Mouse (Mus musculus) ES-CJ7 (cell line): ENCODE results near the gene Frmd4a.

Source experiments
- DNase-seq: peaks from one replicate; pipeline ENCODE4 v3.0.0; 2011; ENCODE audit warnings: low read depth, low spot score

Gene Frmd4a

DNA sequence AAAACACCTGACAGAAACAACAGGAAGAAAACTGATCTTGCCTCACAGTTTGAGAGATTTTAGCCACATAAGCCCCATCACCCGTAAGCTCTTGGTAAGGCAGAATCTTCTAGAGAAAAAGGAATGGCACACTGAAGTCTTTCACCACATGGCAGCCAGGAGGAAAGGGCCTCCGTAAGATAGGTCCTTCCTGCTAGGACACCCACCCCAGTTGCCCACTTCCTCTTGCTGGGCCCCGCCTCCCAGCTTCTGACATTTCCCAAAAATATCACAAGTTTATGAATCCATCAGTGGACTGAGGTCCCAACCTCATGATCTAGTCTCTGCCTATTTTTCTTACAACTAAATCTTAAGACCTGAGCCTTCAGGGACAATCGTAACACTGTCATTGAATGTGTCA lies 373.6 kb downstream of the Frmd4a start:
- no peak for DNase-seq

DNA sequence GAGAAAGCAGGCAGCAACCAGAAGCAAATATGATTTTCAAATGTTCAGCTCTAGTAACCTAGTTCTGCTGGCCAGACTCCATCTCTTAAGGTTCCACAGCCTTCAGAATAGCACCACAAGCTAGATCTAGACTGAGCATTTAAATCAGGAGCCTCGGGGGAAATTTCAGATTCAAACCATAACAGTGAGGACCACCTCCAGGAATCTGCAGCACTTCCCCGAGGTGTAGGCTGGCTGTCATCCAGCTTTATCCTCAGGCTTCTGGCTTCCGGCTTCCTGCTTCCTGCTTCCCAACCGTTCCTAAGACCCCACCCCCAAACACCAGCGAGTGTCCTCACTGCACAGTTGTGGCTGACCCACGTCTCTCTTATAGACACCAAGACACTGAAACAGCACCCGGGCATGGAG lies 374.2 kb downstream of the Frmd4a start:
- DNase-seq = no peak

DNA sequence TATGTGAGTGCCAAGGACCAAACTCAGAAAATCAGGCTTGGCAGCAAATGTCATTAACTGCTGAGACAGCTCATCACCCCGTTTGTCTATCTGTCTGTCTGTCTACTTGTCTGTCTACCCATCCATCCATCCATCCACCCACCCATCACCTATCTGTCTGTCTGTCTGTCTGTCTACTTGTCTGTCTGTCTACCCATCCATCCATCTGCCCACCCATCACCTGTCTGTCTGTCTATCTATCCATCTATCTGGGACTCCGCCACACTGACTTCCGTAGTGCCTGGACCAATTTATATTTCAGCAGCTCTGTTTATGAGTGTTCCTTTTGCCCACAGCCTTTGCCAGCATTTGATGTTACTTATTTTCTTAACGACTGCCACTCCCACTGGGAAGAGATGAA lies 375.5 kb downstream of the Frmd4a start:
- no peak for DNase-seq

DNA sequence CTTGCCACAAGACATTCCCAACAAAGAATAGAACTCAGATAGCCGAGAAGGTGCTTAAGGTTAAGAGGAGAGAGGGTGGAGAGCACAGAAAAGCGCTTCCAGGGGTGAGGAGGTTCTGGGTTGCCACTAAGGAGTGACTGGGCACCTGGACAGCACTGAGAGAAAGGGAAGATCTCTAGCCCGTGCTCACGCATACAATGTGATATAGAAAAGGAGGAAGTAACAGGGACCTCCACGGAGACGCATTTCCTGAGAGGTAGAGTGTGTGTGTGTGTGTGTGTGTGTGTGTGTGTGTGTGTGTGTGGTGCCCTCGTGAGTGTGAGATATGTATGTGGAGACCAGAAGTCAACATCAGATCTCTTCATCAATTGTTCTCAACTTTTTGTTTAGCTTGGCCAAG lies 377.1 kb downstream of the Frmd4a start:
- DNase-seq = no peak

DNA sequence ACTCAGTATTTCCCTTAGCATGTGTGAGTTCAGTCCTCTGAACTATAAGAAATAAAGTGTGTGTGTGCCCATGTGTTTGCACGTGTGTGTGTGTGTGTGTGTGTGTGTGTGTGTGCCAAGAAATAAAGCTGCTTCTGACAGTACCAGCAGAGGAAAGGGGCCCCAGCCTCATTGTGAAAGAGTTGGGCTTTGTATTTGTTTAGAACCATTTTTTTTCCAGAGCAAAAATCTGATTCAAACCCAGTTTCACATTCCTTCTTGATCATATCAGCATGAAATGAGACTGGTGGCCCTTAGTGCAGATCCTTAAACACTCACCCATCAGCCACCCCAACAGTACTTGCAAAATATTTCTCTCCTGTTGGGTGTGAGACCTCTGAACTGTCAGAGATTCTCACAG lies 382.2 kb downstream of the Frmd4a start:
- DNase-seq = no peak

DNA sequence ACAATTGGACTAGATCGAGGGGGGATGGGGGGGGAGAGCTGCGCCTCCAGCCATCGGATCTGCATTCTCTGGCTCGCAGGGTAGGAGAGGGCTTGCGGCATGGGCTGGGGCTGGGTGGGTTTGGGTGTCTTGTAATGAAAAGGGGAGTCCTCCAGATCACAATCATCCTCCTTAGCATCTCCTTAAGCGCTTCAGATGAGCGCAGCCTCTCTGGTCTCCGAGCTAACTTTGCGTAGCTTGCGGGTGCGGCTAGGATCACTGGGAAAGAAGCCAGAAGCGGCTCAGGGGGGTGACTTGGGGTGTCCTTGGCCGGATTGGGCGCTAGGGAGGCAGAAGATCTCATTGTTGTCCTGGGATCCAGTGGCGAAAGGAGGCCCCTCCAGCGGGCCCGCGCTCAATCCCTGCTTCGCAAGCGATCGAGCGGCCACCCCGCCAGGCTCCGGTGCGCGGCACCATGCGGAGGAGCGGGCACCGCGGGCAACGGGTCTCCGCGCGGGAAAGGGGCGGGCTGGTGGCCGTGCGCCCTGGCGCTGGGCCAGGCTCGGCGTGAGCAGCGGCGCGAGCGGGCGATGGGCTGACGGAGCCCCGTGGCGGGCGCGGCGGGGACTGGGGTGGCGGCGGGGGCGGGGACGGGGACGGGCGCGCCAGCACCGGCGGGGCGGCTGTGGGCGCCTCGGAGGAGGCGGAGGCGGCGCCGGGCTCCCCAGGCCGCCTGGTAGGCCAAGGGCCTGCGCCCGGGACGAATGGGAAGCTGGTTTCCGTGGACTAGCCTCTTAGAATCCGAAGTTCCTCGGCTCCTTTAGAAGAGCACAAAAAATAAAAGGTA lies 383.5 kb downstream of the Frmd4a start:
- DNase-seq = peak; percentile 32

DNA sequence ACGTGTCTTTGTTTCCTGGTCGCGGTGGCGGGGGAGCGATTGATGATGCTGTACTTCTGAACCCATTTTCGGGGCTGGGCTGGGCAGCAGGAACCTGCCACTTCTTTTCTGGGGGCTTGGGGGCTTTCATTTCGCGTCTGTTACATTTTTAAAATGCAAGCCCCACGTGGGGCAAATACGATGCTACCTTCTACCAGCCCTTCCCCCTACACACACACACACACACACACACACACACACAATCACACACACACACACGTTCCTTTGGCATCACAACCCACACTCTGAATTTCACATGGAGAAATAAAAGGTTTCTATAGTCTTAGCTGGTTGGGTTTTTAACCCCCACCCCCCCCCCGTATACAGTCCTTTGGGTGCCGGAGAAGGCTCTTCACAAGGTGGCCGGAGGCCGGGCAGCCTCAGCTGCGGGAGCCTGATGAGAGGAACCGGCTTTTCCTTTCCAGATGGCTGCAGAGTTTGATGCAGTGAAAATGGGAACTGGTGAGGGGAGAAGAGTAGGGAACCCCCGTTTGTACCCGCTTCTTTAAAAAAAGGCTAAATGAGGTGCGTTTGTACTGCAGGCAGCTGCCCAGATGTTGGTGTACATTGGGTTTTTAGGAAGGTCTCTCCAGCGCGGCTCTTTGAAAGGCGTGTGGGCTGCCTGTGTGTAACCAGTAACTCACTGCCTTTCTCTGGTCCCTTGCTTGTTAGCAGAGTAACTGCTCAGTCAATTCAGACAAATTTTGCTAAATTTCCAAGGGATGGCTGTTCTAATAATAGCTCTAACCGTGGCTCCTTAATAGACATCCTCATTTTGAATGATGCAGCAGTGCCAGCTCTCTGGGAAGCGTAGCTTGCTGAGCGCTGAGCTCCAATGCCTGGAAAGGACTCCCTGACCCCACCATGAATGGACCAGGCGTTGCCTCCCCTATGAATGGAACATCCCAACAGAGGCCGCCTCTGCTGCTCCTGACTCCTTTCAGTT lies 384.4 kb downstream of the Frmd4a start:
- DNase-seq = peak; percentile 12

DNA sequence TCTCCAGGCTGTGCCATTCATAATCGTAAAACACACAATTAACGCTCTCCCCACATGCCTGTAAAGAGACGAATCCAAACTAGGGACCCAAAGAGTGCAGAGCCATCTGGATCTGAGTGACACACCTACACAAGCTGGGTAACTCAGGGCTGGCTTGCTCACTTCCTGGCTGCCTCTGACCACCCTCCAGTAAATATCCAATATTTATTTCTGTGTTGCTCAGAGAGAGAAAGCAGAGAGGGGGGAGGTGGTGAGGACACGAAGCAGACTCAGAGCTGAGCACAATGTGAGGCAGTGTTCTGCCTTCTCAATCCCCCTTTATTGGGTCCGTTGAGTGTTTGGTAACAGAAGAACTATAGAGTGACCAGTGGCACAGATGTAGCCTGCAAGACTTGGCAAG lies 389.5 kb downstream of the Frmd4a start:
- no peak for DNase-seq

DNA sequence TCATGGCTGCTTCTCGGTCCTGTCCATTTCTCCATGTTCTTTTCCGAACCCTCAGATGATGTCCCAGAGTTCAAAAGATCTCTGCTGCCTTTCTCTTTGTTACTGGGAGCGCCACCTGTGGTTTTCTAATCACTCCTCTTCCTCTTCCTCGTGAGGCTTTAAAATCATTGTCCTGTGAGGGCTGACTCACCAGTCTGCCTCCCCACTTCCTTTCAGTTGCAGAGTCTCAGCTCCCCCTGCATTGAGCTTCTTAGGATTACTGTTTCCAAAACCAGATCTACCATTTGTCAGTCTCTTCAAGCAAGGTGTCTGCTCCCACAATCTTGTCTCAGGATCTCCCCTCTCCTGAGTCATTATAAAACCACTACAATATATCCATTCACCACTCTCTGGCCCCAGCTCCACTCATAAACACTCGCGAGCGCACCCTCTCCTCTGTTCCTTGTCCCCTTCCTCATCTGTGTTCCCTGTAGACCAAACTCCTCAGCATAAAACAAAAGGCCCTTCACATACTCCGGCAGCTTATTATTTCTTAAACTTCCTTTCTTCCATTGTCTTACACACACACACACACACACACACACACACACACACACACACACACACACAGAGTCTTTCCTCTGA lies 392.4 kb downstream of the Frmd4a start:
- no peak for DNase-seq

DNA sequence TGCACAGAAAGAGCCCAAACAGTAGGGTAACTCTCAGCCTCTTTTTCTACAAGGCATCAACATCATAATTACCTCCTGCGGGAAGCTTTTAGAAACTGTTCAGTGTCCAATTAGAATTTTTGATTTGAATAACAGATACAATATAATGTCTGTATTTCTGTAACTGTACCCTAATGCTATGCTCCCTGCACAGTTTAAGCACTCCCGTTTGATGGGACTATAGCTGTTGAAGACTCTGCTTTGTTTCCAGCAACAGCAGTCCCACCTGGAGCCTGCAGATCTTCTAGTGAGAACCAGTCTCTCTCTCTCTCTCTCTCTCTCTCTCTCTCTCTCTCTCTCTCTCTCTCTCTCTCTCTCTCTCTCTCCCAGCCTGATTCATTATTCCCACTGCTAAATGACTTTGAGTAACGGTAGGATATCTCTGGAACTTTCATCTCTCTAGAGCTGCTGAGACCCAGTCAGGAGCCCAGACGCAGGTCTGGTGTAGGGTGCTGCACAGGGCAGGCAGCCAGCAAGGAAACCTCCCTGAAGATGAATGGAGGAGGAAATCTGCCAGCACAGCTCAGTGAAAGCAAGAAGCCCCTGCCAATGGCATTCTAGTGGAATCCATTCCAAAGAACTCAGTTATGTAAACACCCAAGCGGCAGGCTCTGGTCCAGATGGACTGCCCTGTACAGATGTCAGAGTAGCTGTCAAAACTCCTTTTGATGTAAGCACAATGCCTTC lies 395.5 kb downstream of the Frmd4a start:
- DNase-seq = peak; percentile 34

DNA sequence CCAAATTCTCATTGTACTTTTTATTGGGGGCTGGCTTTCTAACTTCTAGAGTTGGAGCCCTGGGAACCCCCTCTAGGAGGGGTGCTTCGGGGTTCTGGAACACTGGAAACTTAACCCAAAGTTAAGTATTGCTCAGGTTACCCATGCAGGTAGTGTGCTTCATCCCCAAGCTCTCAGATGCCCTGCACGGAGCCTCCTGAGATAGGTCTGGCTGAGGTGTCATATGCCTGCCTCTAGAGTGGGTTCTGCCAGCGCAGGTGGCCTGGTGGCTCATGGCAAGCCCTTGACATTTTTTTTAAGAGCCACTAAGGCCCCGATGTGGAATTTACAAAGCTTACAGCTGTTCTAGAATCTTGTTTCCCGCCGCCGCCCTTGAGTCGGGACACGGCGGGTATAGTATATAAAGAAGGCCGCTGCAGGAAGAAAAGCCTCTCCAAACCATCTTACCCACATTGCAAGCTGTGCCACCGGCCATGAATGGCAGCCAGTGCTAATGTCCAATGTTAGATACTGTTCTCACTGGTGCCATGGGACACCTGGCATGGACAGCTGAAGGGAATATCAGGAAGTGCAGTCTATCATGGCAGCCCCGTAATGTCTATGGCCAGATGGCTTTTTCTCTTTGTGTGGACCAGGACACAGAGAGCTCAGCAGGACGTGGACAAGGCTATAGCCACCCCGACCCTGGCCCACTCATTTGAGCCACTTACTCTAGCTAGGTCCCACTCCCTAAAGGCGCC lies 396.2 kb downstream of the Frmd4a start:
- DNase-seq = no peak

DNA sequence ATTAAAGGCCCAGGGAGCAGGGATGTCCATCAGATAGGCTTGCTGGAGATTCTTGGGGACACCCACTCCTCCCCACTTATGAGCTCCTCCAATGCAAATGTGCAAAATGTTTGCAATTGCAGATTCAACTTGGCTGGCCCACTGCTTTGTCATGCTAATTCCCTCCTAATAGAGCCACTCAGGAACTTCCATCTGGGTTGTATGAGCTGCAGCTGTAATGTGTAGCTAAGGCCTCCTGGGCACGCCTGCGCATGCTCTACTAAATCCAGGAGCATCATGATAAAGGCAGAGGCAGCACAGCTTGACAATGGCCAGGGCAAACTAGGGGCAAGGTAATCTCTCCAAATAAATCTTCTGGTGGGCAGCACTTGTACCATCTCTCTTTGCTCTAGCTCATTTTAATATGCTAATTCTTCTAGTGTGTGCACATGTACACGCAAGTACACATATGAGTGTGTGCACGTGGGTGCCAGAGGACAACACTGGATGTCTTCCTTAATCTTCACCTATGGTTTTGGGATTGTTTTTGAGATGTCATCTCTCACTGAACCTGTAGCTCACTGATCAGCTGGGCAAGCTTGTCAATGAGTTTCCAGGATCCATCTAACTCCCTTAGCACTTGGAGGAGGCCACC lies 403.3 kb downstream of the Frmd4a start:
- peak; percentile 57 for DNase-seq

DNA sequence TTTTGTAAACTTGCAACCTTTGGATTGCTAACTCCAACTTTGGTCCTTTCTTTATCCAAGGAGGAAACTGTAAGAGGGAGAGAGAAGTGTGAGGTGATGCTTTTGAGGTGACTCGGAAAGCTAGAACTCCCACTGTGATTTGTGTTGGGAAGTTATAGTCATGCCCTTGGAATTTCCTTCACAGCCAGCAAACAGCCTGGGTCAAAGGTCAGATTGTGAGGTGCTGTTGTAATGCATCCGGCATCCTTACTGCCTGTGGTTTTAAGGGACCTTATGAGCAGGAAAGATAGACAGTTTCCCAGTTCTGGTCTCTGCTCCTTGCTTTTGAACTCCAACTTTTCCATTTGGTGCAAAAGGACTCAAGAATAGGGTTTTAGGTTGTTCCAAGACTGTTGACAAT lies 404.2 kb downstream of the Frmd4a start:
- peak; percentile 18 for DNase-seq

DNA sequence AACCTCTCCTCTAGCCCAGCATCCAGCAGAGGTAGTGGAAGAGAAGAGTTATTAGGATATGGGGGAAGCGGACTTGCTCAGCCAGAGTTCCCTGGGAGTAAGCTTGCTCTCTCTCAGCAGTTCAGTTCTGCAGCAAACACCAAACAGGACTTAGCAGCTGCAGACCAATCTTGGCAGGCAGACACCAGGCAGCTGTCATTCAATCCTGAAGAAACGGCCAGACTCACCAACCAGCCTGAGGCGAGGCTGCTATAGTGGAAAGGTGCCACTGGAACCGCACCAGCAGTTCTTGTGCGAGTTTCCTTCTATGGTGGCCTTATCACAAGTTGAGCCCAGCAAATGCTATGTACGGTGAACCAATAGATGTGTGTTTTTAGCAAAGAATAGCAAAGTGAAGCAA lies 406.4 kb downstream of the Frmd4a start:
- no peak for DNase-seq

DNA sequence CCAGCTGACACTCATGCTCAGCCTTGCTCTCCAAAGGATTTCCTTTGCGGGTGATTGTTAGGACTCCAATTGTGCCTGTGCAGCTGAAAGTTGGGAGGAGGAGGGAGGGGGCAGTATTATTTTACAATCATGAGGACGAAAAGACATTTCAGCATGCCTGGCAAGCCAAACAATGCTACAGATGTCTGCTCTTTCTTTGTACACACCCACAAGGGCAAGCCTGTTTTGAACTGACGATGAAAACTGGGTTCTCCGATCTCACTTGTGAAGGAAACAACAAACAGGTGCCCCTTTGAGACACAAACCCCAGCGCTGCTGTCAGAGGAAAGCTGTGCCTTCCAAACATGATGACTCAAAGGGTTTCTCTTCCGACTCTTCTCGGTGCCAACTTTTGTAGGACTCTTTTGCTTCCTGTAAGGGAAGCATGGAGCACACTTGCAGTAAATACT lies 410.9 kb downstream of the Frmd4a start:
- no peak for DNase-seq

DNA sequence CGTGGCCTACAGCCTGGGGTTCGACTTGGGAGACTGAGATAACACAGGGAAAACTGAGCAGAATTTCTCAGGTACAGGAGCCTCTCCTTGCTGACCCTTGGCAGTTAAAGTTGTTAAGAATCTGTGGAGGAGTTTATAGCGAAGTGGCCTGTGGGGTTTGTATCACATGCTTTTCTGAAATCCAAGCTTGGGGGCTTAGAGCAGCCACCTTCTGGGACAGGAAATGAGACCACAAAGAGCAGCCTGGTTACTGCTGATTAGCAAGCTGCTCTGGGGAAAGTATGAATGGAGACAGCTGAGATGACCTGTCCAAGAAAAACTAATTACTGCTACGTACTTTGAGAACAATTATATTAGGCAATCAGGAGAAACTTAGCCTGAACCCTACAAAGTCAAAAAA lies 415.6 kb downstream of the Frmd4a start:
- no peak for DNase-seq

DNA sequence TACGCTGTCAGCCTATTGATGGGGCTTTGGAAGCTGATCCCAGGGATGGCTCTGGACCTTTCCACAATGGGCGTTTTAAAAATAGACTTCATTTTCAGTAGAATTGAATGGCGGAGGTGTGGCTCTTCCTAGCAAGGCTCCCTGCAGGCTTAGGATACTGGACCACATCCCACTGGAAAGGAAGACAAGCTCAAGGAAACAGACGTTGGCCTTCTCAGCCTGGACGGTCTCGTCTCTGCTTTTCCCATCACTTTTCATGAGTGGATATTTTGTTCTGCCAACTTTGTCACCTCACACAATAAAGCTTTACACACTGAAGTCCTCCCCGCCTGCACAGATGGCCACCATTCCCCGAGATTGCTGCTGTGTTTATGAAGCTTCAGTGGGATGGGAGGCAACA lies 417.5 kb downstream of the Frmd4a start:
- no peak for DNase-seq

DNA sequence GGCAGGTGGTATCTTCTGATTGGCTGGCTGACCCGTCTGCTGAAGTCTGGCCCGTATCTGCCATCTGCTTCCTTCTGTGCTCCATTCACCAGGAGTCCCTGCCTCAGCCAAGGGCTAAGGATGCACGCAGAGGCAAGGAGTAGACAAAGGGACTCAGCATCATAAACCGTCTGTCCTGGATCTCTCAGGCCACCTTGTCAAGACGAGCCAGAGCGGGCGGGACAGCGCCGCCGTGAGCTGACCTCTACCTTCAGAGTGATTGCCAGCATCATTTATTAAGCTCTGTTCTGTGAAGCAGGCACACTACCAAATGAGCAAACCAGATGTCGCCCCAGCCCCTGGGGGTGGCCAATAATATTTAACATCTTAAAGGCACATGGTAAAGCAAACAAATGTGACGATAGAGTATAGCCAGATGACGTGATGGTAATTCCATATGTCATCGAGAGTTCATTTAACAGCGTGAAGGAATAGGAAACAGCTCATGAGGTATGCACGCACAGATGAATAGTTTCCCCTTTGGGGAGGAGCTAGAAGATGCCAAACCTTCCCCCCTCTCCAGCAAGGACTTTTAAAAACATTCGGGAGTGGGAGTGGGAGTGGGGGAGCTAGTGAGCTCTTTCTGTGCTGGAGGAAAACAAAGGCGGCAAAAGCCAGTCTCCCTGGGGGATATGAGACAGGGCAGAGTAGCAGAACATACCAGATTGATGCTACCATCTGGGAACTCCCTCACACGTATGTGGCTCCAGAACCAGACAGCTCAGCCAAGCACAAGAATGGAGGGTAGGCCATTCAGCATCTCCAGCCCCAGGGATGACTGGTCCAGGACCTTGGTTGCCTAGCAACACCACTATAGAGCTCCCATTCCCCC lies 419.1 kb downstream of the Frmd4a start:
- no peak for DNase-seq

DNA sequence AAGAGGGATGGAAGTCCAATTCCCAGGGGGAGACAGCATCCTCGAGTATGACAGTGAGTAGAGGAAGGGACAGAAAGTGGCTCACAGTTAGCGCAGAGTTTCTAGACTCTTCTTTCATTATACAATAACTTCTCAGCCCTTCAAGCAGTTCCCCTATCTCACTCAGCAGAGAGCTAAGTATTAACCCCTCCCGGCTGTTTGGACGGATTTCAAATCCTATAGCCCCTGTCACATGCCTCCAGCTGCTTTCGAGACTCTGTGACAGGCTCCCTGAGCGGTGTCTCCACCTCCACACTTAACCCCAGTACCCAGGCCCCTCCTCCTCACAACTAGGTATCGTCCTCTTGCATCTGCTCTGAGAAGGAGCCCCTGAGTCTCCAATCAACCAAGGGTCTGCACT lies 421.2 kb downstream of the Frmd4a start:
- DNase-seq = no peak
